Mouse (Mus musculus) intestine, postnatal 0 days (tissue): ENCODE measurements around the gene Sgms1. TPM values are rescaled to one million over a fixed set of nuclear protein-coding genes. Genes with fewer than 3 reads are reported as not detected.

Experiments used
- ATAC-seq: fragments of 200-750 bp; cut with Nextera tagmentation; 2 replicates; pipeline ENCODE4 v1.8.0; 2017; ENCODE audit warnings: mild to moderate bottlenecking, moderate TSS enrichment, moderate library complexity
- H3K27ac ChIP-seq: fragments of 300-500 bp; sonication (generic); 2 replicates; pipeline ENCODE4 v1.5.1; 2014; ENCODE audit warnings: mild to moderate bottlenecking, low read depth, low read length, moderate library complexity
- H3K27me3 ChIP-seq: fragments of 300-500 bp; sonication (generic); replicated peaks from 2 replicates; pipeline ENCODE4 v1.6.1; 2014; ENCODE audit warnings: low read length, mixed read lengths; ENCODE audit not compliant: control insufficient read depth, insufficient read depth
- H3K36me3 ChIP-seq: fragments of 300-500 bp; sonication (generic); 2 replicates; pipeline ENCODE4 v1.6.1; 2014; ENCODE audit warnings: mild to moderate bottlenecking, moderate library complexity; ENCODE audit not compliant: control insufficient read depth, insufficient read depth
- H3K4me1 ChIP-seq: fragments of 300-500 bp; sonication (generic); replicated peaks from 2 replicates; pipeline ENCODE4 v1.6.1; 2014; ENCODE audit warnings: antibody characterized with exemption, low read length, mixed read lengths; ENCODE audit not compliant: control insufficient read depth, insufficient read depth
- H3K4me2 ChIP-seq: fragments of 300-500 bp; sonication (generic); replicated peaks from 2 replicates; pipeline ENCODE4 v1.6.1; 2014; ENCODE audit warnings: low read depth, mild to moderate bottlenecking, moderate library complexity
- H3K4me3 ChIP-seq: fragments of 300-500 bp; sonication (generic); 2 replicates; pipeline ENCODE4 v1.5.1; 2014; ENCODE audit warnings: low read depth, low read length
- H3K9ac ChIP-seq: fragments of 300-500 bp; sonication (generic); 2 replicates; pipeline ENCODE4 v1.6.1; 2014; ENCODE audit warnings: mild to moderate bottlenecking, low read depth, low read length
- H3K9me3 ChIP-seq: fragments of 300-500 bp; sonication (generic); 2 replicates; pipeline ENCODE4 v1.6.1; 2016; ENCODE audit warnings: mixed run types; ENCODE audit not compliant: control insufficient read depth
- CTCF ChIP-seq: sonication (generic); IDR thresholded peaks from 2 replicates; pipeline ENCODE4 v1.5.1; 2016; ENCODE audit warnings: low read depth, mild to moderate bottlenecking, control low read depth, antibody characterized with exemption, moderate library complexity
- WGBS: fragments of 180-500 bp; shearing (Covaris S2); extraction: QIAGEN DNeasy Blood & Tissue Kit; methylation state at CpG from one replicate; pipeline ENCODE4 v1.1.7; 2014; 5-methylcytosine and 5-hydroxymethylcytosine counted together
- polyA plus RNA-seq: library from polyadenylated mRNA; unstranded; fragments of >200 nt; fragmentation: Nextera tagmentation; extraction: Ambion mirVana; gene quantifications from 2 replicates; pipeline ENCODE4 v1.2.1, GENCODE M21; 2015

Sgms1 gene
- polyA plus RNA-seq, 1 experiment from 2014 or later: 18.6 TPM

DNA sequence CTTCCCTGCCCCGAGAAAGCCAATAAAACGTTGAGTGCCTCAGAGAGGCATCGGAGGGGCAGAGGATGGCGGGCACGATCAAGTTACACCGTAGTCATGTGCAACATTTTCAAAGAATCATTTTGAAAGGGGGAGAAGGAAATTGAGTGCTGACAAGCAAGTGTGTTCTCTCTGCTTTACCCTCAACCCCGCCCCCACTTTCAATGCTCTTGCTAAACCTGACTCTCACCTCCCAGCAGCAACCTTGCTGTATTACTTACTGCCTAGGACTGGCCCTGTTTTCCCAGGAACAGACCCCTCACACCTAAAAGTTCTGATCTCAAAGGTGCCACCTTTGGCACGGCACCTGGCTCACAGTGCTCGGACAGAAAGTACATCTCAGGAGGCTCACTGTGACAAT lies 121.0 kb downstream of the Sgms1 start:
- 70% methylated on average over 9 of the region's 9 CpGs for WGBS
- TF ChIP-seq CTCF: no peak
- H3K4me1 ChIP-seq: peaks cover 11% of the 10 kb centered on the region; the same call in 1 of the 2 replicates
- H3K27ac ChIP-seq: no peak overlapping the region
- no peaks in the 10 kb centered on the region for H3K27me3 ChIP-seq
- ATAC-seq: no peak
- H3K9ac ChIP-seq: no peak overlapping the region
- H3K36me3 ChIP-seq: no peaks in the 10 kb centered on the region
- no peak overlapping the region for H3K4me3 ChIP-seq
- H3K4me2 ChIP-seq: no peak overlapping the region
- H3K9me3 ChIP-seq: no peaks in the 10 kb centered on the region

DNA sequence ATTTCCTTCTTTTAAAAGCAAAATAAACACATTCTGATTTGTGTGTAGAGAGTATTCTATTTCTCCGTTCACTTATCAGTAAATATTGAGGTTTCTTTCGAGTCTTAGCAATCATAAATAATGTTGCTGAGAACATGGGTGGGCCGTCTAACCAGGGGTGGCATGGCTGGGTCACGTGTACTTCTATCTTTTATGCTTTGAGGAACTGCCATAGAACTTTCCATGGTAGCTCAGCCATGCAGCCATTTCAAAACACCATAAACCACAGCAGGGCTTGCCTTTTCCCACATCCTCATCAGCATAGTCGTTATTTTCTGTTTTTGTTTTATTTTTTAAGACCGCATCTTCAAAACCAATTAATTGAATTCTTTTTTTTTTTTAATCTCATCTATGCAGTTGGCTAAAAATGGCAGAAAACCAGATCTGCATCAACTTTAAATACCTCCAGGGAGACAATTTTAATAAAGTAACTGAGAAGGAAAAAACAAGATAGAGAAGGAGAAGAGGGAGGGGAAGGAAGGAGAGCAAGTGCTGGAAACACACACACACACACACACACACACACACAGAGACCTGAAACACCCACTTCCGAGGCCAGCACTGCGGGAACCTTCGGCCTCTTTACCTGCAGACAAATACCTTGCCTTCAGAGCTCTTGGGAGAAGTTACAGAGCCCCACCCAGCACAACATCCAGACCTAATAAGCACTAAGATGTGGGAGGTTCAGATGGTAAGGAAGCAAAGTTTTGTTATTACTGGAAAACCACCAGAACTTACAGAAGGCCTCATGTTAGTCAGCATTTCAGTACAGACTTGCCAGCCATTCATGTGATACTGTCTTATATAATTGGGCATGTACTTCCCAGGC lies 122.9 kb downstream of the Sgms1 start:
- ATAC-seq: peak; percentile 60; the same call in 1 of the 2 replicates
- peaks cover 11% of the 10 kb centered on the region; the same call in 1 of the 2 replicates for H3K4me1 ChIP-seq
- WGBS: 55% methylated on average over 9 of the region's 9 CpGs
- no peaks in the 10 kb centered on the region for H3K27me3 ChIP-seq
- no peak overlapping the region for H3K4me3 ChIP-seq
- no peak overlapping the region for H3K4me2 ChIP-seq
- no peaks in the 10 kb centered on the region for H3K36me3 ChIP-seq
- no peaks in the 10 kb centered on the region for H3K9me3 ChIP-seq
- TF ChIP-seq CTCF: no peak
- H3K27ac ChIP-seq: no peak overlapping the region; the same call in 1 of the 2 replicates
- no peak overlapping the region for H3K9ac ChIP-seq

DNA sequence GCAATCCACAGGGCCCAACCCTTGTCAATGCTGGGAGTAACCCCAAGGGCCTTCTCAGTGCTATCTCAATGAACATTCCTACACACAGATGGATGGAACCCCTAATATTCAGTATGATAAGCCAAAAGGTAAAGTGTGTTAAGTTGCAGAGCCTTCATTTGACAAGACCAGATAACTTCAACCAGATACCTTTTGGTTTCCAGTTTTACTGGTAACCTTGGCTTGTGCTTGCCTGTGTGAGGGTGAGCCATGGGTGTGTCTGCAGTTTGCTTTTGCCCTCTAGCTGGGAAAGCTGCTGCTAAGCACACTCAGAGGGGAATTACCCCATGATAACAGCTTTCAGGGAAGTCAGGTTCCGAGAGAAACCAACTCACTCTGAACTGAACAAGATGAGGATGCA lies 125.8 kb downstream of the Sgms1 start:
- Histone ChIP-seq H3K27me3 (no peaks in the 10 kb centered on the region), H3K4me1 (peaks cover 14% of the 10 kb centered on the region; the same call in 1 of the 2 replicates)
- peak; percentile 38; the same call in 1 of the 2 replicates for ATAC-seq

DNA sequence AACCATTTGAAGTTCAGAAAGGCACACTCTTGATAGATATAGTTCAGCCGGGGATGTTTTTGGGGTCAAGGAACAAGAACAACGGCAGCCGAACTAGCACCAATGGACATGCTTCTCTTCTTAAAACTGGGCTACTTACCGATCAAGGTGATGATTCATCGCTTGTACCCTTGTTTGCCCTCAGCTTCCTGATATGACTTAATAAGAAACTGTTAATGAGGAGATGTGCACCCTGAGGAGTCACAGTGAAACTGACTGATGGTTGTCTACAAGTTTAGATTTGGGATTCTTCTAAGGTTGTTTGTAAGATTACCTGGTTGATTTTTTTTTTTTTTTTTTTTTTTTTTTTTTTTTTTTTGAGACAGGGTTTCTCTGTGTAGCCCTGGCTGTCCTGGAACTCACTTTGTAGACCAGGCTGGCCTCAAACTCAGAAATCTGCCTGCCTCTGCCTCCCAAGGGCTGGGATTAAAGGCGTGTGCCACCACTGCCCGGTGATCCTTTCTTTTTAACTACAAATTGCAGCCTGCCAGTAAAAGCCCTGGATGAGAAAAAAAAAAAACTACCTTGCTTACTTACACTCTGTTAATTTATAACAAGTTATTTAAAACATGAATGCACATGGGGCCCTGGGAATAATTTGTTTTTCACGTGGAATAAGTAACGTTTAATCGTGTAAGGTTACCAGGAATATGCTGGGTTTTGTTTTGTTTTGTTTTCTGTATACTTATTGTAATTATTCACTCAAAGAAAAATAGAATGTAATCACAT lies 126.5 kb downstream of the Sgms1 start:
- peaks cover 14% of the 10 kb centered on the region; the same call in 1 of the 2 replicates for H3K4me1 ChIP-seq
- H3K27ac ChIP-seq: no peak overlapping the region
- H3K27me3 ChIP-seq: no peaks in the 10 kb centered on the region
- no peaks in the 10 kb centered on the region for H3K36me3 ChIP-seq
- 84% methylated on average over 10 of the region's 10 CpGs for WGBS
- no peak overlapping the region for H3K4me3 ChIP-seq
- no peaks in the 10 kb centered on the region for H3K9me3 ChIP-seq
- TF ChIP-seq CTCF: no peak
- ATAC-seq: no peak
- H3K4me2 ChIP-seq: no peak overlapping the region
- no peak overlapping the region for H3K9ac ChIP-seq

More for the DNA sequence above, 125.8 kb downstream of the Sgms1 start:
- WGBS: 42% methylated on average over 1 of the region's 1 CpGs
- Histone ChIP-seq H3K9ac (no peak overlapping the region), H3K4me3 (no peak overlapping the region), H3K4me2 (no peak overlapping the region), H3K36me3 (no peaks in the 10 kb centered on the region), H3K9me3 (no peaks in the 10 kb centered on the region), H3K27ac (no peak overlapping the region)
- 0 out of 2 replicates have a peak, but pooled peaks have one; percentile 8 for TF ChIP-seq CTCF

DNA sequence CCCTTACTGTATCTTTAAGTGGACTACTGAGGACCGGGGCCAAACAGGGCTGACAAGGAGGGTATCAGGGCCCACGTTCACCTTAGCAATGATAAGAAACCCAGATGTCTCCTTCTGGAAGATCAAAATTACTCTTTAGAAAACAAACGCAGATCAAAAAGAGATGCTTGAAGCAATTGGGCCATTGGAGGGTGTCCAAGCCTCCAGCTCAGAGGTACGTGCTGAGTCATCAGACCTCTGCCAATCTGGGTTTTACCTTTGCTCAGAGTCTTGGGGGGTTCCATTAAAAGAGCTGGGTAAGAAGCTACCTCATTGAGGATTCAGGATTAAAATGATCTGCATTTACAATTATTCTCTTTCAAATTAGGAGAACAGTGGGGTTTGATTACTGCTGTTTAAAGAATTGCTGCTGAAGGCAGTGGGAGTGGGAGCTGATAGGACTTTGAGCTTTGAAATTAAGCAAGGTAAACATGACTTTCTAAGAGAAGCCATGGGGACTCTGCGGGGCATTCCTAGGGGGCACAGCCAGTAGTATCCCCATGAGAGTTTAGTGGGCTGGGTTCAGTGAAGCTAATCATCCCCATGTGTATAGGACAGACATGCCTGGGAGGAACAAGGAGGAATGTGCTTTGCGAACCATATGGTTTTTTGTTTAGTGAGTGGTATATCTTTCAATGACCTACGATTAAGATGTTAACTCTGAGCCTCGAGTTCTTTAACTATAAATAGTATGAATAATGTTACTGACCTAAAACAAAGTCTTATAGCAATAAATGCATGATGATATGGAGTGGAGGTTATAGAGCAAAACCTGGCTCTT lies 128.4 kb downstream of the Sgms1 start:
- H3K4me1 ChIP-seq: peaks cover 11% of the 10 kb centered on the region; the same call in 1 of the 2 replicates
- ATAC-seq: no peak
- no peaks in the 10 kb centered on the region for H3K9me3 ChIP-seq
- H3K27ac ChIP-seq: no peak overlapping the region
- no peaks in the 10 kb centered on the region for H3K27me3 ChIP-seq
- no peak for TF ChIP-seq CTCF
- H3K4me2 ChIP-seq: no peak overlapping the region
- 56% methylated on average over 8 of the region's 8 CpGs for WGBS
- H3K9ac ChIP-seq: no peak overlapping the region
- no peak overlapping the region for H3K4me3 ChIP-seq
- H3K36me3 ChIP-seq: no peaks in the 10 kb centered on the region
